In the genomic region with DNA sequence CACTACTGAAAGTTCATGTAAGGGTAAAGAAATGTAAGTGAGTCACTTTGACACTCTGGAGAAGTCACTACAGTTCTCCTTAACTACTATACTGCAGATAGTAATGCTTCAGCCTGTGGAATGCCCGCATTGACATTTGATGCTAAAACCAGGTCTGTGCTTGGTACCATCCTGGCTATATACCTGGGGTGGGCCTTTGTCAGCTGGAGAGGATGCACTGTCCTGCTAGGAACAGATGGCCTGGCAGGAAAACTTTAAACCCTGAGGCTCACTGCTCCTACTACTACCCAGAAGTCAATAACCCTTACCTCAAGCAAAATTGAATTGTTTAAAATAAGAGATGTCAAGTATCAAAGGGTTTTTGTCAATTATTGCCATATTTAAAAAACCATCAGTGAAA, we compare ENCODE assay signal across 19 mouse cellular contexts.
"Had no signal": no experiment of that assay in that cellular context is flagged by ENCODE, and none has a peak within 500 bp of the region (broad histone marks: within the 10 kb centered on the region; RNA-seq: fewer than 3 reads in every experiment).

No protein-coding gene starts in this region.

- H3K4me2 ChIP-seq: limb, embryonic 13.5 days; liver, embryonic 12.5 days; liver, embryonic 15.5 days; lung, embryonic 15.5 days had no signal

- H3K4me1 ChIP-seq: limb, embryonic 10.5 days; limb, embryonic 13.5 days; liver, embryonic 12.5 days; liver, embryonic 15.5 days; lung, embryonic 15.5 days; megakaryocyte, embryonic 14.5 days; midbrain, embryonic 10.5 days had no signal

- H3K4me3 ChIP-seq: layer of hippocampus, adult 2 months; limb, embryonic 10.5 days; limb, embryonic 13.5 days; liver, embryonic 12.5 days; liver, embryonic 15.5 days; lung, embryonic 15.5 days; megakaryocyte, embryonic 14.5 days; midbrain, embryonic 10.5 days had no signal

- H3K27me3 ChIP-seq: limb, embryonic 13.5 days; liver, embryonic 12.5 days; liver, embryonic 15.5 days; lung, embryonic 15.5 days; megakaryocyte, embryonic 14.5 days had no signal

- ATAC-seq: liver, embryonic 12.5 days had no signal

- DNase-seq: kidney, adult 9 months; kidney, postnatal 14 days; layer of hippocampus, adult 9-11 months; liver; lung, adult 18-20 months; lung, postnatal 10 days; lung, postnatal 36 days; midbrain, embryonic 14.5 days; right cerebral cortex, postnatal 14 days; right cerebral cortex, postnatal 4 days; thymus, postnatal 25 days had no signal

- H3K36me3 ChIP-seq: limb, embryonic 10.5 days; limb, embryonic 13.5 days; liver, embryonic 12.5 days; liver, embryonic 15.5 days; lung, embryonic 15.5 days; midbrain, embryonic 10.5 days had no signal

- H3K9ac ChIP-seq: limb, embryonic 13.5 days; liver, embryonic 12.5 days; liver, embryonic 15.5 days; lung, embryonic 15.5 days had no signal

- H3K27ac ChIP-seq: layer of hippocampus, adult 2 months; limb, embryonic 10.5 days; limb, embryonic 13.5 days; liver, embryonic 12.5 days; liver, embryonic 15.5 days; lung, embryonic 15.5 days; midbrain, embryonic 10.5 days had no signal

- H3K9me3 ChIP-seq: limb, embryonic 10.5 days; limb, embryonic 13.5 days; liver, embryonic 12.5 days; liver, embryonic 15.5 days; lung, embryonic 15.5 days; megakaryocyte, embryonic 14.5 days; midbrain, embryonic 10.5 days had no signal
